Mouse (Mus musculus): ENCODE data around the gene Gpc1. TPM values are rescaled to one million over a fixed set of nuclear protein-coding genes. Genes with fewer than 3 reads are reported as not detected.

The Gpc1 gene
- polyA plus RNA-seq, 1 experiment: 0.07 TPM

- Histone ChIP-seq H3K36me3 (ENCODE audit: control insufficient read depth) (no peaks in the 10 kb centered on the region), H3K4me1 (ENCODE audit: control insufficient read depth) (no peaks in the 10 kb centered on the region), H3K27me3 (ENCODE audit: control insufficient read depth) (no peaks in the 10 kb centered on the region), H3K9me3 (ENCODE audit: control insufficient read depth, low read length) (no peaks in the 10 kb centered on the region), H3K4me3 (replicated peaks) (no peak overlapping the region)
- TF ChIP-seq TAL1 (IDR thresholded peaks at IDR 0.05; ENCODE audit: low read length) (no peak), GATA1 (IDR thresholded peaks at IDR 0.05; ENCODE audit: low read length) (no peak)
Measured at GRCm38 (mm10) chr1:92799653-92800052, 31.8 kb upstream of the Gpc1 start.

GRCm38 (mm10) chr1:92802362-92802761 lies 29.1 kb upstream of the Gpc1 start:
- no peaks in the 10 kb centered on the region for H3K9me3 ChIP-seq (ENCODE audit: control insufficient read depth, low read length)
- H3K4me1 ChIP-seq (ENCODE audit: control insufficient read depth): no peaks in the 10 kb centered on the region
- no peaks in the 10 kb centered on the region for H3K27me3 ChIP-seq (ENCODE audit: control insufficient read depth)
- no peaks in the 10 kb centered on the region for H3K36me3 ChIP-seq (ENCODE audit: control insufficient read depth)
- no peak overlapping the region for H3K4me3 ChIP-seq (replicated peaks)
- TF ChIP-seq TAL1 (IDR thresholded peaks at IDR 0.05; ENCODE audit: low read length) (no peak), GATA1 (IDR thresholded peaks at IDR 0.05; ENCODE audit: low read length) (no peak)

GRCm38 (mm10) chr1:92803376-92803775 lies 28.1 kb upstream of the Gpc1 start:
- H3K36me3 ChIP-seq (ENCODE audit: control insufficient read depth): no peaks in the 10 kb centered on the region
- no peaks in the 10 kb centered on the region for H3K27me3 ChIP-seq (ENCODE audit: control insufficient read depth)
- no peaks in the 10 kb centered on the region for H3K4me1 ChIP-seq (ENCODE audit: control insufficient read depth)
- no peak overlapping the region for H3K4me3 ChIP-seq (replicated peaks)
- H3K9me3 ChIP-seq (ENCODE audit: control insufficient read depth, low read length): no peaks in the 10 kb centered on the region
- no peak for TF ChIP-seq TAL1 (IDR thresholded peaks at IDR 0.05; ENCODE audit: low read length)
- no peak for TF ChIP-seq GATA1 (IDR thresholded peaks at IDR 0.05; ENCODE audit: low read length)

GRCm38 (mm10) chr1:92805181-92805580 lies 26.3 kb upstream of the Gpc1 start:
- H3K4me3 ChIP-seq (replicated peaks): no peak overlapping the region
- H3K4me1 ChIP-seq (ENCODE audit: control insufficient read depth): no peaks in the 10 kb centered on the region
- TF ChIP-seq GATA1 (IDR thresholded peaks at IDR 0.05; ENCODE audit: low read length): no peak
- no peak for TF ChIP-seq TAL1 (IDR thresholded peaks at IDR 0.05; ENCODE audit: low read length)
- H3K27me3 ChIP-seq (ENCODE audit: control insufficient read depth): no peaks in the 10 kb centered on the region
- H3K9me3 ChIP-seq (ENCODE audit: control insufficient read depth, low read length): peaks cover 2% of the 10 kb centered on the region; the same call in 1 of the 2 replicates
- no peaks in the 10 kb centered on the region for H3K36me3 ChIP-seq (ENCODE audit: control insufficient read depth)

- Histone ChIP-seq H3K4me3 (replicated peaks) (no peak overlapping the region), H3K9me3 (ENCODE audit: control insufficient read depth, low read length) (peaks cover 2% of the 10 kb centered on the region; the same call in 1 of the 2 replicates), H3K27me3 (ENCODE audit: control insufficient read depth) (no peaks in the 10 kb centered on the region), H3K36me3 (ENCODE audit: control insufficient read depth) (no peaks in the 10 kb centered on the region), H3K4me1 (ENCODE audit: control insufficient read depth) (no peaks in the 10 kb centered on the region)
- TF ChIP-seq TAL1 (IDR thresholded peaks at IDR 0.05; ENCODE audit: low read length) (no peak), GATA1 (IDR thresholded peaks at IDR 0.05; ENCODE audit: low read length) (no peak)
Measured at GRCm38 (mm10) chr1:92805836-92806235, 25.6 kb upstream of the Gpc1 start.

GRCm38 (mm10) chr1:92806720-92807119 lies 24.7 kb upstream of the Gpc1 start:
- no peaks in the 10 kb centered on the region for H3K4me1 ChIP-seq (ENCODE audit: control insufficient read depth)
- H3K36me3 ChIP-seq (ENCODE audit: control insufficient read depth): no peaks in the 10 kb centered on the region
- no peak overlapping the region for H3K4me3 ChIP-seq (replicated peaks)
- peaks cover 2% of the 10 kb centered on the region; the same call in 1 of the 2 replicates for H3K9me3 ChIP-seq (ENCODE audit: control insufficient read depth, low read length)
- no peak for TF ChIP-seq TAL1 (IDR thresholded peaks at IDR 0.05; ENCODE audit: low read length)
- TF ChIP-seq GATA1 (IDR thresholded peaks at IDR 0.05; ENCODE audit: low read length): no peak
- no peaks in the 10 kb centered on the region for H3K27me3 ChIP-seq (ENCODE audit: control insufficient read depth)

- Histone ChIP-seq H3K4me1 (ENCODE audit: control insufficient read depth) (no peaks in the 10 kb centered on the region), H3K9me3 (ENCODE audit: control insufficient read depth, low read length) (peaks cover 7% of the 10 kb centered on the region; the same call in 1 of the 2 replicates), H3K36me3 (ENCODE audit: control insufficient read depth) (no peaks in the 10 kb centered on the region), H3K27me3 (ENCODE audit: control insufficient read depth) (no peaks in the 10 kb centered on the region), H3K4me3 (replicated peaks) (no peak overlapping the region)
- TF ChIP-seq TAL1 (IDR thresholded peaks at IDR 0.05; ENCODE audit: low read length) (no peak), GATA1 (IDR thresholded peaks at IDR 0.05; ENCODE audit: low read length) (no peak)
Measured at GRCm38 (mm10) chr1:92809621-92810020, 21.8 kb upstream of the Gpc1 start.

GRCm38 (mm10) chr1:92814319-92814718 lies 17.1 kb upstream of the Gpc1 start:
- Histone ChIP-seq H3K27me3 (ENCODE audit: control insufficient read depth) (no peaks in the 10 kb centered on the region), H3K4me3 (replicated peaks) (no peak overlapping the region), H3K4me1 (ENCODE audit: control insufficient read depth) (no peaks in the 10 kb centered on the region), H3K36me3 (ENCODE audit: control insufficient read depth) (no peaks in the 10 kb centered on the region), H3K9me3 (ENCODE audit: control insufficient read depth, low read length) (peaks cover 7% of the 10 kb centered on the region; the same call in 1 of the 2 replicates)
- TF ChIP-seq TAL1 (IDR thresholded peaks at IDR 0.05; ENCODE audit: low read length) (no peak), GATA1 (IDR thresholded peaks at IDR 0.05; ENCODE audit: low read length) (no peak)

GRCm38 (mm10) chr1:92815100-92815499 lies 16.3 kb upstream of the Gpc1 start:
- H3K9me3 ChIP-seq (ENCODE audit: control insufficient read depth, low read length): peaks cover 5% of the 10 kb centered on the region; the same call in 1 of the 2 replicates

GRCm38 (mm10) chr1:92815756-92816294 lies 15.6 kb upstream of the Gpc1 start:
- TF ChIP-seq GATA1 (IDR thresholded peaks at IDR 0.05; ENCODE audit: low read length): no peak
- TF ChIP-seq TAL1 (IDR thresholded peaks at IDR 0.05; ENCODE audit: low read length): no peak
- no peaks in the 10 kb centered on the region for H3K36me3 ChIP-seq (ENCODE audit: control insufficient read depth)
- peaks cover 5% of the 10 kb centered on the region; the same call in 1 of the 2 replicates for H3K9me3 ChIP-seq (ENCODE audit: control insufficient read depth, low read length)

More at GRCm38 (mm10) chr1:92815100-92815499, 16.3 kb upstream of the Gpc1 start:
- TF ChIP-seq TAL1 (IDR thresholded peaks at IDR 0.05; ENCODE audit: low read length): no peak
- TF ChIP-seq GATA1 (IDR thresholded peaks at IDR 0.05; ENCODE audit: low read length): no peak
- Histone ChIP-seq H3K27me3 (ENCODE audit: control insufficient read depth) (no peaks in the 10 kb centered on the region), H3K4me1 (ENCODE audit: control insufficient read depth) (no peaks in the 10 kb centered on the region), H3K4me3 (replicated peaks) (no peak overlapping the region), H3K36me3 (ENCODE audit: control insufficient read depth) (no peaks in the 10 kb centered on the region)

More at GRCm38 (mm10) chr1:92815756-92816294, 15.6 kb upstream of the Gpc1 start:
- H3K27me3 ChIP-seq (ENCODE audit: control insufficient read depth): no peaks in the 10 kb centered on the region
- H3K4me1 ChIP-seq (ENCODE audit: control insufficient read depth): no peaks in the 10 kb centered on the region
- no peak overlapping the region for H3K4me3 ChIP-seq (replicated peaks)
